Mouse (Mus musculus) lung, postnatal 0 days (tissue): ENCODE measurements at regions not wholly inside any gene's neighbourhood (a gene's known extent, or its start where the extent isn't known, plus 50 kb on each side); places are given as distances from the start of the nearest gene placed in this dataset.

ENCODE experiments used
- CTCF ChIP-seq: IDR thresholded peaks from 2 replicates; pipeline ENCODE4 v1.5.1; 2016; ENCODE audit warnings: antibody characterized with exemption, mild to moderate bottlenecking
- EP300 ChIP-seq: IDR thresholded peaks from 2 replicates; pipeline ENCODE4 v1.6.1; 2016; ENCODE audit warnings: antibody characterized with exemption, mild to moderate bottlenecking, control low read depth

DNA sequence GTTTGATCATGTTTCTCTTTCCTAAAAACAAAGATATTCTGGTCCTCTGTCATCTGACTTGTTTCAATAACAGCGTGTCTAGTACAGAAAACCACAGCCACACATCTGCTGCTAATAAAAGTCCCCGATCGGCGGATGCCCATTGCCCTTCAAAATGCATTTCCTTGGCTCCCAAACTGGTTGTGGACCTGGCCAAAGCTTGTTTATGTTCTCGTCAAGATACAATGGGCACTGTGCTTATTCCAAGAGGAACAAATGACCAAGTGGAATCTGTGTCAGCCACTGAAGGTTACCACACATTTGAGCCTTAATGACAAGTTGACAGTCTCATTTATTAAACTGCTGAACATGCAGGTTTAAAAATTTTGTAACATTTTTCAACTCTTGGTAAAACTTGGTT, 86.8 kb upstream of the Sox4 start:
- TF ChIP-seq CTCF (no peak), EP300 (no peak)
